Mouse (Mus musculus): ENCODE measurements around the gene Rhbdl3. TPM values are rescaled to one million over a fixed set of nuclear protein-coding genes. Genes with fewer than 3 reads are reported as not detected.

Gene Rhbdl3
- polyA plus RNA-seq, 1 experiment from 2014 or later: 42.7 TPM

- Histone ChIP-seq H3K9ac (ENCODE audit: low read length) (peak overlapping the region; percentile 23; the same call in 1 of the 2 replicates), H3K9me3 (ENCODE audit: control insufficient read depth, low read length) (no peaks in the 10 kb centered on the region)
- 48% methylated on average over 10 of the region's 10 CpGs for WGBS
Measured at GRCm38 (mm10) chr11:80315743-80316639, 15.3 kb downstream of the Rhbdl3 start.

GRCm38 (mm10) chr11:80323255-80323654, 22.5 kb downstream of the Rhbdl3 start:
- no peak overlapping the region for H3K4me2 ChIP-seq (ENCODE audit: low read depth)
- no peaks in the 10 kb centered on the region for H3K27me3 ChIP-seq (ENCODE audit: control insufficient read depth, insufficient read depth, low read length)
- no peak overlapping the region for H3K27ac ChIP-seq (ENCODE audit: low read depth, low read length)
- DNase-seq (ENCODE audit: low spot score) (no peak), ATAC-seq (ENCODE audit: insufficient read depth, low FRiP score, low TSS enrichment) (no peak)
- no peak overlapping the region; the same call in 1 of the 2 replicates for H3K9ac ChIP-seq (ENCODE audit: low read length)
- 63% methylated on average over 13 of the region's 13 CpGs for WGBS
- 0 out of 2 replicates have a peak, but pooled peaks cover under 1% of the 10 kb centered on the region for H3K36me3 ChIP-seq (ENCODE audit: control insufficient read depth, insufficient read depth, low read length)
- no peak overlapping the region for H3K4me3 ChIP-seq (ENCODE audit: low read depth, low read length)
- no peaks in the 10 kb centered on the region for H3K9me3 ChIP-seq (ENCODE audit: control insufficient read depth, low read length)
- peaks cover 2% of the 10 kb centered on the region for H3K4me1 ChIP-seq (ENCODE audit: control insufficient read depth, insufficient read depth, low read length)

More at GRCm38 (mm10) chr11:80315743-80316639, 15.3 kb downstream of the Rhbdl3 start:
- Histone ChIP-seq H3K36me3 (ENCODE audit: control insufficient read depth, insufficient read depth, low read length) (no peaks in the 10 kb centered on the region), H3K27me3 (ENCODE audit: control insufficient read depth, insufficient read depth, low read length) (no peaks in the 10 kb centered on the region), H3K4me3 (ENCODE audit: low read depth, low read length) (no peak overlapping the region), H3K4me1 (ENCODE audit: control insufficient read depth, insufficient read depth, low read length) (peaks cover 58% of the 10 kb centered on the region), H3K27ac (ENCODE audit: low read depth, low read length) (peak overlapping the region; percentile 69), H3K4me2 (ENCODE audit: low read depth) (no peak overlapping the region)
- ATAC-seq (ENCODE audit: insufficient read depth, low FRiP score, low TSS enrichment) (peak; percentile 48), DNase-seq (ENCODE audit: low spot score) (peak; percentile 71)

GRCm38 (mm10) chr11:80324636-80325035, 23.9 kb downstream of the Rhbdl3 start:
- DNase-seq (ENCODE audit: low spot score) (no peak), ATAC-seq (ENCODE audit: insufficient read depth, low FRiP score, low TSS enrichment) (no peak)
- 0 out of 2 replicates have a peak, but pooled peaks cover 2% of the 10 kb centered on the region for H3K36me3 ChIP-seq (ENCODE audit: control insufficient read depth, insufficient read depth, low read length)
- no peak overlapping the region for H3K27ac ChIP-seq (ENCODE audit: low read depth, low read length)
- 83% methylated on average over 6 of the region's 6 CpGs for WGBS
- no peaks in the 10 kb centered on the region for H3K4me1 ChIP-seq (ENCODE audit: control insufficient read depth, insufficient read depth, low read length)
- H3K4me2 ChIP-seq (ENCODE audit: low read depth): no peak overlapping the region
- H3K9me3 ChIP-seq (ENCODE audit: control insufficient read depth, low read length): no peaks in the 10 kb centered on the region
- H3K27me3 ChIP-seq (ENCODE audit: control insufficient read depth, insufficient read depth, low read length): no peaks in the 10 kb centered on the region
- H3K4me3 ChIP-seq (ENCODE audit: low read depth, low read length): no peak overlapping the region
- no peak overlapping the region for H3K9ac ChIP-seq (ENCODE audit: low read length)

GRCm38 (mm10) chr11:80332709-80333400, 32.1 kb downstream of the Rhbdl3 start:
- Histone ChIP-seq H3K36me3 (ENCODE audit: control insufficient read depth, insufficient read depth, low read length) (0 out of 2 replicates have a peak, but pooled peaks cover 4% of the 10 kb centered on the region), H3K4me3 (ENCODE audit: low read depth, low read length) (no peak overlapping the region), H3K4me2 (ENCODE audit: low read depth) (no peak overlapping the region), H3K9ac (ENCODE audit: low read length) (no peak overlapping the region), H3K4me1 (ENCODE audit: control insufficient read depth, insufficient read depth, low read length) (peaks cover 13% of the 10 kb centered on the region), H3K27me3 (ENCODE audit: control insufficient read depth, insufficient read depth, low read length) (no peaks in the 10 kb centered on the region), H3K9me3 (ENCODE audit: control insufficient read depth, low read length) (no peaks in the 10 kb centered on the region), H3K27ac (ENCODE audit: low read depth, low read length) (no peak overlapping the region)
- ATAC-seq (ENCODE audit: insufficient read depth, low FRiP score, low TSS enrichment) (no peak), DNase-seq (ENCODE audit: low spot score) (no peak)
- WGBS: 55% methylated on average over 12 of the region's 12 CpGs

GRCm38 (mm10) chr11:80335609-80336350, 35.1 kb downstream of the Rhbdl3 start:
- Histone ChIP-seq H3K4me2 (ENCODE audit: low read depth) (peak overlapping the region; percentile 9; the same call in 1 of the 2 replicates), H3K27ac (ENCODE audit: low read depth, low read length) (peak overlapping the region; percentile 79), H3K36me3 (ENCODE audit: control insufficient read depth, insufficient read depth, low read length) (peaks cover 4% of the 10 kb centered on the region; the same call in 1 of the 2 replicates), H3K9me3 (ENCODE audit: control insufficient read depth, low read length) (no peaks in the 10 kb centered on the region), H3K4me1 (ENCODE audit: control insufficient read depth, insufficient read depth, low read length) (peaks cover 13% of the 10 kb centered on the region), H3K27me3 (ENCODE audit: control insufficient read depth, insufficient read depth, low read length) (no peaks in the 10 kb centered on the region), H3K4me3 (ENCODE audit: low read depth, low read length) (no peak overlapping the region), H3K9ac (ENCODE audit: low read length) (0 out of 2 replicates have a peak overlapping the region, but pooled peaks have one; percentile 1)
- peak; percentile 92 for ATAC-seq (ENCODE audit: insufficient read depth, low FRiP score, low TSS enrichment)
- WGBS: 0% methylated on average over 7 of the region's 7 CpGs
- DNase-seq (ENCODE audit: low spot score): peak; percentile 86

GRCm38 (mm10) chr11:80336351-80336730, 35.6 kb downstream of the Rhbdl3 start:
- Histone ChIP-seq H3K4me2 (ENCODE audit: low read depth) (no peak overlapping the region; the same call in 1 of the 2 replicates), H3K27ac (ENCODE audit: low read depth, low read length) (peak overlapping the region; percentile 79), H3K4me3 (ENCODE audit: low read depth, low read length) (no peak overlapping the region), H3K4me1 (ENCODE audit: control insufficient read depth, insufficient read depth, low read length) (peaks cover 13% of the 10 kb centered on the region), H3K9me3 (ENCODE audit: control insufficient read depth, low read length) (no peaks in the 10 kb centered on the region), H3K9ac (ENCODE audit: low read length) (no peak overlapping the region), H3K36me3 (ENCODE audit: control insufficient read depth, insufficient read depth, low read length) (peaks cover 6% of the 10 kb centered on the region; the same call in 1 of the 2 replicates), H3K27me3 (ENCODE audit: control insufficient read depth, insufficient read depth, low read length) (no peaks in the 10 kb centered on the region)
- no peak for ATAC-seq (ENCODE audit: insufficient read depth, low FRiP score, low TSS enrichment)
- WGBS: 5% methylated on average over 6 of the region's 6 CpGs
- peak; percentile 48 for DNase-seq (ENCODE audit: low spot score)

- Histone ChIP-seq H3K4me1 (ENCODE audit: control insufficient read depth, insufficient read depth, low read length) (peaks cover 3% of the 10 kb centered on the region; the same call in 1 of the 2 replicates), H3K27ac (ENCODE audit: low read depth, low read length) (no peak overlapping the region), H3K36me3 (ENCODE audit: control insufficient read depth, insufficient read depth, low read length) (peaks cover 4% of the 10 kb centered on the region; the same call in 1 of the 2 replicates), H3K4me3 (ENCODE audit: low read depth, low read length) (no peak overlapping the region), H3K9ac (ENCODE audit: low read length) (no peak overlapping the region), H3K27me3 (ENCODE audit: control insufficient read depth, insufficient read depth, low read length) (no peaks in the 10 kb centered on the region), H3K4me2 (ENCODE audit: low read depth) (no peak overlapping the region), H3K9me3 (ENCODE audit: control insufficient read depth, low read length) (no peaks in the 10 kb centered on the region)
- WGBS: 2% methylated on average over 2 of the region's 2 CpGs
- ATAC-seq (ENCODE audit: insufficient read depth, low FRiP score, low TSS enrichment): no peak
- DNase-seq (ENCODE audit: low spot score): no peak
Measured at GRCm38 (mm10) chr11:80342482-80342881, 41.8 kb downstream of the Rhbdl3 start.

- H3K9me3 ChIP-seq (ENCODE audit: control insufficient read depth, low read length): no peaks in the 10 kb centered on the region
- no peak overlapping the region for H3K9ac ChIP-seq (ENCODE audit: low read length)
- no peaks in the 10 kb centered on the region for H3K4me1 ChIP-seq (ENCODE audit: control insufficient read depth, insufficient read depth, low read length)
- no peak overlapping the region for H3K27ac ChIP-seq (ENCODE audit: low read depth, low read length)
- DNase-seq (ENCODE audit: low spot score) (peak; percentile 83), ATAC-seq (ENCODE audit: insufficient read depth, low FRiP score, low TSS enrichment) (no peak)
- no peaks in the 10 kb centered on the region for H3K27me3 ChIP-seq (ENCODE audit: control insufficient read depth, insufficient read depth, low read length)
- no peak overlapping the region for H3K4me2 ChIP-seq (ENCODE audit: low read depth)
- H3K36me3 ChIP-seq (ENCODE audit: control insufficient read depth, insufficient read depth, low read length): no peaks in the 10 kb centered on the region
- WGBS: 75% methylated on average over 5 of the region's 5 CpGs
- H3K4me3 ChIP-seq (ENCODE audit: low read depth, low read length): no peak overlapping the region
Measured at GRCm38 (mm10) chr11:80351832-80352430, 51.2 kb downstream of the Rhbdl3 start.
